Mouse (Mus musculus) frontal cortex, postnatal 14 days (tissue): ENCODE measurements around the gene Dedd.
"Not testable (repeated sequence)": the region's sequence is repeated elsewhere in the genome, so short reads cannot be mapped to it uniquely, and the experiment has no call there.

Experiments
- DNase-seq, 2 experiments: peaks; one replicate each; pipeline ENCODE4 v3.0.0; 2022; ENCODE audit warnings: low spot score in 2 of 2

The Dedd gene

DNA sequence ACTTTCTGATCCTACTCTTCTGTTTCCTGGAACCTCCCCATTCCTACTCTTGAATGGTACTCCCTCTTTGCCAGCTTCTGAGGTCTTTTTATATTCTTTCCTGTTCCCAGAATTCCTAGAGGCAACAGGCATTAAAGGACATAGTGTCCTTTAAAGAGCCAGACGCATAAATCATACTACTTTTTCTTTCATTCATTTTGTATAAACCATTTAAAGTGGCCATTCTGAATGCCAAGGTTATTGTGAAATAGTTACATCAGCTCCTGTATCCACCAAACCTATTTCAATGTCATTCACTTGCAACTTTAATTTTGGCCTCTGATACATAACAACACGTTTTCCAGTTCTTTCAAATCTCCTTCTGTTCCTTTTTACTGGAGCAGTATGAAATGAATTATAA is 19.6 kb upstream of the Dedd start:
- DNase-seq, result no peak

DNA sequence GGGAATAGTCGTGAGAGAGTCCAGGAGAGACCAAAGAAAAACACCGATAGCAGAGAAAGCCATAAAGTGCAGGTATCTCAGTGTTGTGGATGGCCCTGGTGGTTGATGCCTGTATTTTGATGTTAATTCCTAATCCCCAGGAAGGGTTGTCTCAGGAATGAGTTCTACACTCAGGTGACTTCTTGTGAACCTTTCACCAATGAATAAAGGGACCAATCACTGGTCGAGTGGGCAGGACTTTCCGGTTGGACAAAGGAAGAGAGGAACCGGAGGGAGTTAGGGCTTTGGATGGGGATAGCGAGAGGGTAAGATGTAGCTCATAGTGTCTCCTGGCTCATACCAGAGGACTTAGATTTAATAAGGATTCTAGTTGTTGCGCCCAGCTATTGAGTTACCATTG is 9.2 kb upstream of the Dedd start:
- no peak for DNase-seq

DNA sequence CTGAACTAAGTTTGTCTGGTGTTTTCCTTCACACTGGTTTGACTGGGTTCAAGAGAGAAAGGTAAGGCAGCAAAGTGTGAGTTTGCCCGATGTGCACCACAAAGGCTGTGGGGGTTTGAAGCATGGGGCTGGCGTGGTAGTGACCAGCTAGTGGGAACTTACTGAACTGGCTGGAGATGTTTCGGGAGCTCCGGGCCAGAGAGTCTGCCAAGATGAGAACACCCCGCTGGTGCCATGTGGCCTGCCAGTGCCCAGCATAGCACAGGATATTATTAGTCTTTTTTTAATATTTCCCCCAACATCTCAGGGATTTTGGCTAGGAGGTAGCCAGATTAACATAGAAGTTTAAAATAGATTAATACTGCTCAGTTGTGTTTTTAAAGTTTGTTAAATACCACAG is 8.8 kb upstream of the Dedd start:
- no peak for DNase-seq

DNA sequence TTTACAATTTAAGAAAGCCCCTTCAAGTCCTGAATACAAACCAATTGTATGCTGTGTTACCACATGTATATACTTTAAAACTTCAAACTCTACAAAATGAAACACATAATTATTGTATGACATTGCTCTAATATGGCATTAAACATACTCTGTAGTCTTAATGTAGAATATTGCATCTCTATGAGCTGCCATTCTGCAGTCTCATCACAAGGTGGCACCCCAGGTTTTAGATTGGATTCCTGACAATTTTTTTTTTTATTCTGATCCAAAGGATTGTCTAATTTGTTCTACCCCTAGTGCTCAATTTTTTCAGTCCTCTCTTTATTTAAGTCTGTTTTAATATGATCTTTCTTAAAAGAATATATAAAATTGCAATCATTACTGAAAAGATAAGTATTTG is 7.5 kb upstream of the Dedd start:
- DNase-seq, result no peak

DNA sequence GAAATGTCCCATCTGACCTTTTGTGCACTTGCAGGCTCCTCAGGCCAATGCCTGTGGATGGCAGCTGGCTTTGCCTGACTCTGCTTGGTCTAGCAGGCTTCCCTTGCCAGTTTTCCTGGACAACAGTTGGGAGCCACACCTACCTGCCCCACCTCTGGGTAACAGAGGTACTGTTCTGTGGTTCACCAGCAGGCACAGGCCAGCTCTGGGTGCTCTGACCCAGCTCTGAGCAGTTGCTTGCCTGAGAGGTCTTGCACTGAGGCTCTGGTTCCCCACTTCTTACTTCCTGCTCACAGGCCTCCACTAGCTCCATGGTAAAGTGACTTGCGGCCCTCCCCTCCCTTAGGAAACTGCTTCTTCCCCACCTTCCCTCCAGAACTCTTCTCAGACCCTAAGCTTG is 6.9 kb upstream of the Dedd start:
- DNase-seq, result no peak

GRCm38 (mm10) chr1:171325571-171325970 is 3.4 kb upstream of the Dedd start:
- DNase-seq, result no peak

DNA sequence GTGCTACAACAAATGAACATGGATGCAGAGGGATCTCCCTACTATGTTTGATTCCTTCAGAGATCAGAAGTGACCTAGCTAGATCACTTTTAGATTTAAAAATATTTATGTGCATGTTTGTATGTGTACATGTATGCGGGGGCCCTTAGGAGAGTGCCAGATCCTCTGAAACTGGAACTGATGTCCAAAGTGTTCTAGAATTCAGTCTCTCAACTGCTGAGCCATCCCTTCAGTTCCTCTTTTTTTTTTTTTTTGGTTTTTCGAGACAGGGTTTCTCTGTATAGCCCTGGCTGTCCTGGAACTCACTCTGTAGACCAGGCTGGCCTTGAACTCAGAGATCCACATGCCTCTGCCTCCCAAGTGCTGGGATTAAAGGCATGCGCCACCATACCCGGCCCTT is 2.4 kb upstream of the Dedd start:
- DNase-seq, result not testable (repeated sequence)

- no peak for DNase-seq
Measured at GRCm38 (mm10) chr1:171328244-171328643, 701 bp upstream of the Dedd start.

GRCm38 (mm10) chr1:171329433-171330215 is 679 bp downstream of the Dedd start:
- DNase-seq, result no peak

DNA sequence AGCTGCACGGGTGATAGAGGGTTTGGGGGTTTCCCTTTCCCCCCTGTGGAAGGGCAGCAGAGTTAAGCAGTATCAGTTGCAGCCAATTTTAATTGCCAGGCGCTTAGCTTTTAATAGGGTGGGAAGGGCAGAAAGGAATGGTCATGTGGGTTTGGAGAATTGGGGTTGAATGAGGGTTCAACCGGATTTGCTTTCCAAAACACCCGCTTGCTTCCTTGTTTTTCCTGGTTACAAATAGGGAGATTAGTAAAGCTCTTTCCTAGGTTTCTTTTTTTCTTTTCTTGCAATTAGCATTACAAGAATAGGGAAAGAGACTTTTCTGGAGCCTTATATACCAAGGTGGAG is 1.2 kb downstream of the Dedd start:
- DNase-seq, result no peak

DNA sequence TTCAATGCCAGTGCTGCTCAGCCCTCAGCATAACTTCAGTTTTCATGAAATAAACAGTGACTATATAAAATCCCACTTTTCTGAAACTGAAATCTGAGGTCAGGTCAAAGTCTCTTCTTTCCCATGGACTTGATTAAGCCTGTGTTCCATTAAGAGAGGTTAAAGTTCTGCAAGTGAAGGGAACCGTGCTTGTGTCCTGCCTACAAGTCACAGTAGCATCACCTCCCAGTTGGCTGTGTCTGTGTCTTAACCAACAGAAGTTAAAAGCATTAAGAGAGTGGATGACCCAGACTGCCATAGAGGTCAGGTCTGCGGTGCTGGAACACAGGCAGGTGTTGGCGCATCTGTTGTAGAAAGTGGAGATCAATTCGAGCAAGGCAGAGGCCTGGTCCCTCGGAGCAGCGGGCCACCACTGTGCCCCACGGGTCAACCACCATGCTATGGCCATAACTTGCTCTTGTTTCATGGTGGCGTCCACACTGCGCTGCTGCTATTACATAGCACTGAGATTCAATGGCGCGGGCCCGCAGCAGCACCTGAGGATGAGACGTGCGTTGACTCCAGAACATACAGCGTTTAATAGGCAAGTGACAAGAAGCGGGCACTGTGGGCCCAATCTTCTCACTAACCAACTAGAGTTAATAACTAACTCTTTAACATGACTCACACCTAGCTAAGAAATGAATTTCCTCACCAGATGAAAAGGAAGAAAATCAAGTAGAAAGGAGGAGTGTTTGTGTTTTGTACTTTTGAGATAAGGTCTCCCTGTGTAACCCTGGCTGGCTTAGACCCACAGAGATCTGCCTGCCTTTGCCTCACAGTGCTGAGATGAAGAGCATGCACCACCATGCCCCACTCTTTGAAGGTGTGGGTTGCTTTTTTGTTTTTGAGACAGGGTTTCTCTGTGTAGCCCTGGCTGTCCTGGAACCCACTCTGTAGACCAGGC is 13.6 kb downstream of the Dedd start:
- DNase-seq, result no peak

- no peak for DNase-seq
Measured at GRCm38 (mm10) chr1:171343922-171344677, 15.2 kb downstream of the Dedd start.

- DNase-seq, result no peak
Measured at GRCm38 (mm10) chr1:171344715-171345114, 15.8 kb downstream of the Dedd start.

GRCm38 (mm10) chr1:171345225-171346094 is 16.5 kb downstream of the Dedd start, which contains the start of the genes Nit1 and Pfdn2:
Gene Nit1 (minus strand): TSS chr1:171345646.
Gene Pfdn2 (plus strand): TSS chr1:171345670.
- DNase-seq, result peak; percentile 79 to 83

GRCm38 (mm10) chr1:171346095-171346450 is 17.1 kb downstream of the Dedd start:
- DNase-seq, result no peak

DNA sequence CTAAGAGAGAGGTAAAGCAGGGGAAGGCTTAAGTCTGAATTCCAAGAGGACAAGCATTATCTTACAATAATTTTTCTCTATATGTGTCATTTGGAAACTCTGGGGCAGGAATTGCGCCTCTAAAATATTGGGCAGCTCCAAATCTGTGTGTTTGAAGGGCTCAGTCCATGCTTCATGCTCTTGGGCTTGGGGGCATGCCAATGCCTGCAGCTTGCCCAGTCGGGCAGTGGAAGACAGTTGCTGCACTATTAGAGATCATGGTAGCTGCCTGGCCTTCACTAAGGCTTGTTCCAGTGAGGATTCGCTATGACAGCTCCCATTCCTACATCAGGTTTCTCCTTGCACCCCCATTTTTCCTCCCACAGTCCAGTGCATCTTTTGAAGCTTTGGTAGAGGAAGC is 19.7 kb downstream of the Dedd start:
- no peak for DNase-seq

- DNase-seq, result no peak
Measured at GRCm38 (mm10) chr1:171349210-171349609, 20.3 kb downstream of the Dedd start.

GRCm38 (mm10) chr1:171355812-171356340 is 26.9 kb downstream of the Dedd start:
- no peak for DNase-seq

DNA sequence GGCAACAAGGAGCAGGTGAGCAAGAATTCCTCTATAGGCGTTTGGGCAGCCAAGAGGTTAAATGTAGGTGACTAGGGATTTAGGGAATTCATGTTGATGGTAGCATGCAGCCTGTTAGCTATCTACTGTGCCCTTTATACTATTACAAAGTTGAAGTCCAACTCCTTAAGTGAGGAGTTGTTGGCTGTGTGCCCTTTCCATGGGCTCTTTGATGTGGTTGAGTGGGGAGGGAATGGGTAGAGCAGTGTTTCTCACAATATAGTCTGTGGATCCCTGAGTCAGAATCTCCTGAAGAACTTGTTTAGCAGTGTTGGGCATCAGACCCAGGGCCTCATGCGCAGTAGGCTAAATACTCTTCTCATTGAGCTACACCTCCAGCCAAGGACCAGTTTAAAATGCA is 27.9 kb downstream of the Dedd start:
- DNase-seq, result no peak

- no peak for DNase-seq
Measured at GRCm38 (mm10) chr1:171358421-171358820, 29.5 kb downstream of the Dedd start.

GRCm38 (mm10) chr1:171360253-171360652 is 31.3 kb downstream of the Dedd start:
- peak in 1 of 2 experiments; percentile 34 for DNase-seq
